8 mouse cellular contexts compared by ENCODE assay signal in the genomic region with DNA sequence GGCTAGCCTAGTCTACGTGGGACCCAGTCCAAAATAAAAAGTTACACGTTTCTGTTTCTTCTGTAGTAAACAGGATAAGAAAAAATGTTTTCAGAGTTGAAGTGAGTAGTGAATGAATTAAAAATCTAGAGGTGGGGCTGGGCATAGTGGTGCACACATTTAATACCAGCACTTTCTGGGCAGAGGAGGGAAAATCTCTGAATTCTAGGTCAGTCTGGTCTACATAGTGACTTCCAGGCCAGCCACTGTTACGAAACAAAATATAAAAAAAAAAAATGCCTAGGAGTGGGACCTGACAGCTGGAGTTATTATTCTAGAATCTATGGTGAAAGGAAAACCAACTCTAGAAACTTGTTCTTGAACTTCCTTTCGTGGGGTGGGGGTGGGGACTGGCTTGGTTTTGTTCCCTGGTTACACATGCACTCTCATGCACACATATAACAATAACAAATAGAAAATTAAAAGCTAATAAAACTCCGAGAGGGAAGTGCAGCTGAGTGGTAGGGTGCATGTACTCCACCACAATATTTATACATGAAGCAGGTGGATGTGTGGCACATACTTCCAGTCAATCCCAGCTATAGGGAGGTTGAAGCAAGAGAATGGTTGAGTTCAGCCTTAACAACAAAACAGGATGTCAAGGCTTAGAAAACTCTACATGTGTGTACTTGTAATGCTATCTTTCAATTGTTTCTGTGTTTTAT. TPM values are rescaled to one million over a fixed set of nuclear protein-coding genes. Genes with fewer than 3 reads are reported as not detected.
DNase-seq lines count a peak whose midpoint lies in the region; ATAC-seq and TF ChIP-seq lines count a peak whose summit lies in the region.

No protein-coding gene starts in this region.

- no peaks in the 10 kb centered on the region for H3K36me3 ChIP-seq in forebrain, embryonic 16.5 days (ENCODE audit: control insufficient read depth, insufficient read depth)
- H3K36me3 ChIP-seq in liver, embryonic 13.5 days, result peaks cover 19% of the 10 kb centered on the region

- H3K27me3 ChIP-seq in forebrain, embryonic 16.5 days (replicated peaks; ENCODE audit: control insufficient read depth, insufficient read depth, low read length), result no peaks in the 10 kb centered on the region
- H3K27me3 ChIP-seq in liver, embryonic 13.5 days, result no peaks in the 10 kb centered on the region

- peak overlapping the region; percentile 98 for H3K27ac ChIP-seq in gastrocnemius, adult 2 months
- no peak overlapping the region for H3K27ac ChIP-seq in forebrain, embryonic 16.5 days (ENCODE audit: low read length)
- peak overlapping the region; percentile 87 for H3K27ac ChIP-seq in liver, embryonic 13.5 days

- DNase-seq in gastrocnemius, adult 2 months, result no peak
- DNase-seq in gastrocnemius, adult 18-20 months (ENCODE audit: low spot score), result no peak
- DNase-seq in CD4-positive helper T cell, adult 2 months (ENCODE audit: low read depth, low spot score), result peak; percentile 21
- no peak for DNase-seq in liver, embryonic 13.5 days
- DNase-seq in Muller cell, postnatal 12 days (ENCODE audit: inconsistent ontology term), result no peak
- no peak for DNase-seq in right cerebral cortex, postnatal 25 days
- no peak for DNase-seq in left cerebral cortex, postnatal 10 days (ENCODE audit: extremely low spot score in 1 of 2, low spot score in 2 of 2)

- no peaks in the 10 kb centered on the region for H3K9me3 ChIP-seq in forebrain, embryonic 16.5 days (ENCODE audit: control insufficient read depth, low read length)
- H3K9me3 ChIP-seq in liver, embryonic 13.5 days (replicated peaks), result no peaks in the 10 kb centered on the region

- ATAC-seq in forebrain, embryonic 16.5 days, result no peak
- no peak for ATAC-seq in liver, embryonic 13.5 days (ENCODE audit: low read depth)

- 56% methylated on average over 5 of the region's 5 CpGs for WGBS in forebrain, embryonic 16.5 days
- 39% methylated on average over 5 of the region's 5 CpGs for WGBS in liver, embryonic 13.5 days (ENCODE audit: insufficient replicate concordance)

- peak overlapping the region; percentile 93 for H3K9ac ChIP-seq in forebrain, embryonic 16.5 days (replicated peaks; ENCODE audit: low read depth, low read length)
- H3K9ac ChIP-seq in liver, embryonic 13.5 days, result no peak overlapping the region

- peaks cover 13% of the 10 kb centered on the region for H3K4me1 ChIP-seq in forebrain, embryonic 16.5 days (replicated peaks; ENCODE audit: control insufficient read depth, insufficient read depth, low read length)
- H3K4me1 ChIP-seq in liver, embryonic 13.5 days (replicated peaks), result peaks cover 39% of the 10 kb centered on the region

- intact Hi-C loops in gastrocnemius, adult 2 months (cut with DNase I), result loop anchor here (5.0 kb wide), 1 partner anchor 55 kb away; no protein-coding TSS in a partner anchor
- intact Hi-C loops in left cerebral cortex, postnatal 10 days (cut with DNase I), result no loop called here

- H3K4me2 ChIP-seq in forebrain, embryonic 16.5 days (ENCODE audit: low read length), result peak overlapping the region; percentile 59
- H3K4me2 ChIP-seq in liver, embryonic 13.5 days, result peak overlapping the region; percentile 83

- no peak for TF ChIP-seq CTCF in gastrocnemius, adult 2 months (IDR thresholded peaks at IDR 0.05)

- H3K4me3 ChIP-seq in gastrocnemius, adult 2 months, result peak overlapping the region; percentile 97
- peak overlapping the region; percentile 92 for H3K4me3 ChIP-seq in forebrain, embryonic 16.5 days (replicated peaks; ENCODE audit: low read length)
- H3K4me3 ChIP-seq in liver, embryonic 13.5 days (replicated peaks), result peak overlapping the region; percentile 91

RNA-seq across cellular contexts. Expression of a gene that starts 0.6 kb away (rescaled TPM):
- 10 to 100 TPM; 16.3 to 30.0 TPM for total RNA-seq in gastrocnemius, adult 2 months (2021)
- total RNA-seq in gastrocnemius, adult 18-20 months (2021), result 10 to 100 TPM; 22.0 to 24.7 TPM
- polyA plus RNA-seq in forebrain, embryonic 16.5 days (2015; fragmentation: Nextera tagmentation; extraction: Ambion mirVana), result 12.3 and 15.5 TPM in 2 replicates
- 8.6 and 11.4 TPM in 2 replicates for polyA plus RNA-seq in liver, embryonic 13.5 days (2015; fragmentation: Nextera tagmentation; extraction: Ambion mirVana)
- 10 to 100 TPM in 1 of 2 experiments, 1 to 10 TPM in 1; 9.1 to 10.3 TPM for total RNA-seq in left cerebral cortex, postnatal 10 days (2021)

RNA-seq across cellular contexts. Expression of a gene that starts 22.2 kb away (rescaled TPM):
- 10 to 100 TPM; 64.5 to 70.5 TPM for total RNA-seq in gastrocnemius, adult 2 months (2021)
- 10 to 100 TPM; 64.1 to 66.8 TPM for total RNA-seq in gastrocnemius, adult 18-20 months (2021)
- 135 and 146 TPM in 2 replicates for polyA plus RNA-seq in forebrain, embryonic 16.5 days (2015; fragmentation: Nextera tagmentation; extraction: Ambion mirVana)
- 82.1 and 95.7 TPM in 2 replicates for polyA plus RNA-seq in liver, embryonic 13.5 days (2015; fragmentation: Nextera tagmentation; extraction: Ambion mirVana)
- 10 to 100 TPM; 68.5 to 76.6 TPM for total RNA-seq in left cerebral cortex, postnatal 10 days (2021)

RNA-seq across cellular contexts. Expression of a gene that starts 26.9 kb away (rescaled TPM):
- total RNA-seq in gastrocnemius, adult 2 months (2021), result not detected
- total RNA-seq in gastrocnemius, adult 18-20 months (2021), result not detected
- not detected in 2 replicates for polyA plus RNA-seq in forebrain, embryonic 16.5 days (2015; fragmentation: Nextera tagmentation; extraction: Ambion mirVana)
- 1.1 and 1.5 TPM in 2 replicates for polyA plus RNA-seq in liver, embryonic 13.5 days (2015; fragmentation: Nextera tagmentation; extraction: Ambion mirVana)
- not detected for total RNA-seq in left cerebral cortex, postnatal 10 days (2021)
